Mouse (Mus musculus) testis, adult 10 weeks (tissue): Measurements from ENCODE around the gene Gm7298. TPM values are rescaled to one million over a fixed set of nuclear protein-coding genes. Genes with fewer than 3 reads are reported as not detected.

ENCODE experiments used
- polyA plus RNA-seq: library from polyadenylated mRNA; stranded (reverse); fragments of 350-450 nt; fragmentation: Illumina TruSeq; extraction: RNeasy Lipid Tissue Mini Kit (QIAGEN cat#74804); gene quantifications from one replicate; pipeline ENCODE4 v1.2.3, GENCODE M21; 2014; ENCODE audit warnings: low read depth, low replicate concordance

Gene Gm7298
- not detected for polyA plus RNA-seq

DNA sequence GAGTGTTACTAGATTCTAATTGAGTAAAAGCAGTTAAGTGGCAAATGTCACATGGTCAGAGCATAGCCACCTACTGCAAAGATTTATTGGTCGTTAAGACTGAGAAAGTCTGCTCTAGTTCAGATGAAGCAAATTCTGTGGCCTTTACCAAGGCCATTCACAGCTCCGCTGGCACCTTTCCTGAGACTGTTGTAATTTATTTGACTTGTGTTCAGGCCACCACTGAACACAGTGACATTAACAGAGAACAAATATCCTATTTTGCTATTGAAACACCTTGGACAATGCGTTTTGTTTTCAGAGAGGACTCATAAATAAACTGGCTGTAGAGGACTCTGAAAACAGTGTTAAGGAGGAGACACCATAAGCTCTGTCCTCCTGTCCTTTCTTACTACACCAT lies at the start of gene Gm7298:
TSS of gene Gm7298 (plus strand) at position 301 of the 400 bp plus-strand sequence.

DNA sequence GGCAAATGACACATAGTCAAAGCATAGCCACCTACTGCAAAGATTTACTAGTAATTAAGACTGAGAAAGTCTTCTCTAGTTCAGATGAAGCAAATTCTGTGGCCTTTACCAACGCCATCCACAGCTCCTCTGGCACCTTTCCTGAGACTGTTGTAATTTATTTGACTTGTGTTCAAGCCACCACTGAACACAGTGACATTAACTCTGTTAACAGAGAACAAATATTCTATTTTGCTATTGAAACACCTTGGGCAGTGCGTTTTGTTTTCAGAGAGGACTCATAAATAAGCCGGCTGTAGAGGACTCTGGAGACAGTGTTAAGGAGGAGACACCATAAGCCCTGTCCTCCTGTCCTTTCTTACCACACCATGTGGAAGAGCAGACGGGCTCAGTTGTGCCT lies 105.5 kb downstream of the Gm7298 start, which contains the start of gene Mug1:
TSS of gene Mug1 (plus strand) at position 271 of the 400 bp plus-strand sequence.

Other genes with a start within 250 kb of the Gm7298 start
- 3.7 TPM for gene A2m, start 97.6 kb upstream of the Gm7298 start, polyA plus RNA-seq
- 0.22 TPM for gene Mug1, start 105.6 kb downstream of the Gm7298 start, polyA plus RNA-seq